Mouse (Mus musculus) liver, adult 2 months (tissue): ENCODE results near the gene Tmem123. TPM values are rescaled to one million over a fixed set of nuclear protein-coding genes. Genes with fewer than 3 reads are reported as not detected.

Experiments used
- DNase-seq: peaks from one replicate; pipeline ENCODE4 v3.0.0-alpha.2; 2011; ENCODE audit warnings: low read depth, low spot score; ENCODE audit errors: extremely low read depth
- H3K27ac ChIP-seq: fragments of 200-500 bp; replicated peaks from 2 replicates; pipeline ENCODE4 v1.5.1; 2012; ENCODE audit warnings: low read depth, mild to moderate bottlenecking, control low read depth, inconsistent platforms, low read length; ENCODE audit not compliant: insufficient read depth
- H3K27me3 ChIP-seq: fragments of 200-500 bp; 2 replicates; pipeline ENCODE4 v1.6.1; 2012; ENCODE audit warnings: mild to moderate bottlenecking, moderate library complexity, low read length, inconsistent platforms; ENCODE audit not compliant: control insufficient read depth, insufficient read depth
- H3K36me3 ChIP-seq: fragments of 200-500 bp; 2 replicates; pipeline ENCODE4 v1.6.1; 2012; ENCODE audit warnings: low read length, inconsistent platforms; ENCODE audit not compliant: control insufficient read depth, insufficient read depth
- H3K4me1 ChIP-seq: fragments of 200-500 bp; 2 replicates; pipeline ENCODE4 v1.6.1; 2011; ENCODE audit warnings: low read length; ENCODE audit not compliant: control insufficient read depth, insufficient read depth
- H3K4me3 ChIP-seq: fragments of 200-500 bp; 2 replicates; pipeline ENCODE4 v1.5.1; 2011; ENCODE audit warnings: low read depth, mild to moderate bottlenecking, control low read depth, low read length, moderate library complexity; ENCODE audit not compliant: insufficient read depth
- H3K79me2 ChIP-seq: fragments of 200-500 bp; 2 replicates; pipeline ENCODE4 v1.6.1; 2012; ENCODE audit warnings: inconsistent platforms, mild to moderate bottlenecking, low read length, moderate library complexity; ENCODE audit not compliant: control insufficient read depth, insufficient read depth
- H3K9ac ChIP-seq: fragments of 200-500 bp; 2 replicates; pipeline ENCODE4 v1.6.1; 2012; ENCODE audit warnings: low read depth, mild to moderate bottlenecking, control low read depth, inconsistent platforms, low read length
- CTCF ChIP-seq: fragments of 200-500 bp; IDR thresholded peaks from 2 replicates; pipeline ENCODE4 v1.5.1; 2011; ENCODE audit warnings: low read depth, low read length, control low read depth
- POLR2A ChIP-seq: fragments of 200-500 bp; IDR thresholded peaks from 2 replicates; pipeline ENCODE4 v1.6.1; 2011; ENCODE audit warnings: low read length, control low read depth; ENCODE audit not compliant: insufficient read depth; ENCODE audit errors: extremely low read depth
- WGBS: fragments of 180-500 bp; shearing (Covaris S2); methylation state at CpG from one replicate; pipeline ENCODE4 v1.1.7; 2018; 5-methylcytosine and 5-hydroxymethylcytosine counted together
- polyA plus RNA-seq: library from polyadenylated mRNA; depleted of rRNA; stranded (reverse); fragments of >200 nt; gene quantifications from 2 replicates; pipeline ENCODE4 v1.2.3, GENCODE M21; 2012
- total RNA-seq: library from RNA; depleted of rRNA; stranded (reverse); fragments of >200 nt; gene quantifications from 2 replicates; pipeline ENCODE4 v1.2.3, GENCODE M21; 2014

Tmem123 gene
- total and polyA plus RNA-seq, 2 experiments: 15.8 to 26.9 TPM

DNA sequence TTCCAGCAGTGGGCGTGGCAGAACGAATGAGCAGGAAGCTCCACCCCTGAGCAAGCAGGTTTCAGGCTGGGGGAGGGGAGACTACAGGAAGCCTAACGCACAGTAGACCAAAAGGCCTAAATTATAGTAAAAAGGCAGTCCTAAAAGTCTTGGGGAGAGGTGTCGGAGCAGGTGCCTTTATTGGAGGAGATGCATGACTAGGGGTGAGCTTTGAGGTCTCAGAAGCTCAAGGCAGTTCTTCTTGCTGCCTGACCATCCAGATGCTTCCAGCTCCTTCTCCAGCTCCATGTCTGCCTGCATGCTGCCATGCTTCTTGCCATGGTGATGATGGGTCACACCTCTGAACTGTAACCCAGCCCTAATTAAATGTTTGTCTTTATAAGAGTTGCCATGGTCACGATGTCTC lies 41.3 kb downstream of the Tmem123 start:
- no peaks in the 10 kb centered on the region for H3K27me3 ChIP-seq
- H3K4me3 ChIP-seq: no peak overlapping the region
- H3K4me1 ChIP-seq: no peaks in the 10 kb centered on the region
- WGBS: 67% methylated on average over 5 of the region's 5 CpGs
- no peaks in the 10 kb centered on the region for H3K79me2 ChIP-seq
- no peak overlapping the region for H3K9ac ChIP-seq
- no peak overlapping the region for H3K27ac ChIP-seq
- no peak for DNase-seq
- TF ChIP-seq POLR2A: no peak
- TF ChIP-seq CTCF: no peak
- no peaks in the 10 kb centered on the region for H3K36me3 ChIP-seq

DNA sequence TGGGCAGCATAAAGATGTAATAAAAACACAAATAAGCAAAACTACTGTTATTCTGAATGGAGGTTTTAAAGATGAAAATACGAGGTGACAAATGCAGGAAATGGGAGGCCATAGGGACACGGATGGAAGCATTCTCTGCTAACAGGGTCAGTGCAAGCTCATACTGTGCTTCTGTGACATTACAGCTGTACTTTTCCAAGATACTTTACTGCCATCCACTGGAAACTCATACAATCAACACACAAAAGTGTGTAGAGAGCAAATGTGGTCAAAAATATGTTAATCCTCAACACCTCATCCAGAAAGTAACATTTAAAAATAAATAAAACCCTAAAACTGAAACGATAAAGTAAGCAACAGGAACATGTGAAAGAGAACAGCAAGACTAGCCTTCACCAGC lies 58.9 kb downstream of the Tmem123 start:
- H3K79me2 ChIP-seq: peaks cover 8% of the 10 kb centered on the region; the same call in 1 of the 2 replicates
- DNase-seq: no peak
- 87% methylated on average over 3 of the region's 3 CpGs for WGBS
- no peaks in the 10 kb centered on the region for H3K4me1 ChIP-seq
- no peaks in the 10 kb centered on the region for H3K27me3 ChIP-seq
- no peak overlapping the region for H3K4me3 ChIP-seq
- no peak for TF ChIP-seq POLR2A
- no peak for TF ChIP-seq CTCF
- no peak overlapping the region for H3K27ac ChIP-seq
- no peak overlapping the region for H3K9ac ChIP-seq
- peaks cover 48% of the 10 kb centered on the region for H3K36me3 ChIP-seq

DNA sequence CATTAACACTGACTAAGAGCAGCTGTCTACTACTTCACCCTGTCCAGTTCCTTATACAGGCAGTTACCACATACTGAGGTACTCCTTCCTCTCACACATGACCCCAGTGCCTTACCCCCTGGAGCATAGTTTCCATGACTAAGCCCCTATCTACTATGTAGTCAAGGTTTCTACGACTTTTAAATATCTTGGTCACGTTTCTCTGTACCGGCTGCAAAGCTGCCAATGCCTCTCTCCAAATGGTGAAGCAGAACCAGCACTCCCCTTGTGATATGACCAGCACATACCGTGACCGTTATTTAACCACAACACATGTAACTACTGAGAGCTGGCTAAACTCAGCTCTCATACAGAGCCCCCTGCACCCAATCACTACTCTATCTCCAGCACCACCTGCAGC lies 61.1 kb downstream of the Tmem123 start:
- 95% methylated on average over 5 of the region's 5 CpGs for WGBS
- Histone ChIP-seq H3K79me2 (peaks cover 10% of the 10 kb centered on the region; the same call in 1 of the 2 replicates), H3K27ac (no peak overlapping the region), H3K4me3 (no peak overlapping the region), H3K36me3 (peaks cover 31% of the 10 kb centered on the region), H3K4me1 (peaks cover 7% of the 10 kb centered on the region; the same call in 1 of the 2 replicates), H3K27me3 (no peaks in the 10 kb centered on the region), H3K9ac (no peak overlapping the region)
- TF ChIP-seq POLR2A (no peak), CTCF (no peak)
- DNase-seq: no peak

DNA sequence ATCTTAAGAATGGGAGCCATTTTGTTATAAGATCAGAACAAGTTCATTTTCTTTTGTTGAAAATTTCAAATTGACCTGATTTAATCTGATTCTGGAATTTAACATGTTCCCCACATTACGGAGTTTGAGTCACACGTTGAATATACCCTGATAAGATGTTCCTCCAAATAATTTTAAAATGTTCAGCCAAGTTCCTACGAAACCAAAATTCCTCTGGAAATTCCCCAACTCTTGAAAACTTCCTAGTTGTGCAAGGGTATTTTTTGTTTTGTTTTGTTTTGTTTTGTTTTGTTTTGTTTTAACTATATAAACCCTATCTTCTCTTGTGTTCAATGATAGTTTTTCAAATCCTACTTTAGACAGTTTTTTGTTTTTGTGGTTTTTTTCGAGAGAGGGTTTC lies 64.9 kb downstream of the Tmem123 start:
- TF ChIP-seq CTCF: no peak
- Histone ChIP-seq H3K27me3 (no peaks in the 10 kb centered on the region), H3K4me3 (no peak overlapping the region), H3K4me1 (peaks cover 11% of the 10 kb centered on the region), H3K79me2 (peaks cover 10% of the 10 kb centered on the region; the same call in 1 of the 2 replicates), H3K36me3 (peaks cover 14% of the 10 kb centered on the region; the same call in 1 of the 2 replicates), H3K9ac (no peak overlapping the region), H3K27ac (no peak overlapping the region)
- WGBS: 50% methylated on average over 4 of the region's 4 CpGs
- DNase-seq: peak; percentile 28

DNA sequence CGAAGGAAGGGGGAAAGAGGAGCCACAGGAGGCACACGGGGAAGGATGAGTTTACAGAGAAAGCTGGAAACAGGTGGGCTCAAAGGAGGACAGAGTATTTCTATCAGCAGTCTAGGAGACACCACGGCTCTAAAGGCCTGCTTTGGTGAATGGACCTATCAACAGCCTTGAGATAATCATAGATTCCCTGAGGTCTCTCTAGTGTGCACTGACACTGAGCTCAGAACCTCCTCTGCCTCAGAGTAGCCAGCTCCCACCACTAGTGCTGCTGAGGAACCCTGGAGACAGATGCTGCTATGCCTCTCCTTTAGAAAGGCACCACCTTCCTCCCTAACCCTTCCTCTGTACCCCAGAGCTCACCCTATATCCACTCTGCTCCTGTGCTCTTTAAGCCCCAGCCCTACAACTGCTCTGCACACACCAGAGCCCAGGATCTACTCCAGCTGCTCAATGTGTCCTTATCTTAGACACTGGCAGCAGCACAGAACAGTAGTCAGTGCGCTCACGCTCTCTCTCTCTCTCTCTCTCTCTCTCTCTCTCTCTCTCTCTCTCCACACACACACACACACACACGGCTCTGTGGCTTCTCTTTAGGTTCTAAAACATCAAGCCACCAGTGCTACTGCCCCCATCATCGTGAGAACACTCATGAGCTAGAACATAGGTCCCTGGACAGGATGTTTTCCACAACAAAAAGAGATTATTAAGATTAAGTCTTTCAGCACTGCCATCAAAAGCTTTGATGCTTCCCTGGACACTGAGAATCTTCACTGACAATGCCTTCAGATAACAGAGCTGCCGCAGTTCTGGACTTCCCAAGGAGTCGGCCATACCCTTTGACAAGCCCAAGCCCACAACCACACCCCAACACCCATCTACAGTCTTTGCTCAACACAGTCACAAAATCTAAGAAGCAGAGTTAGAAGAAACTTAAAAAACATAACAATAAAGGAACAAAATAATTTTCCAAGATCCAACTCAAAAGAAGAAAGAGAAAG lies 66.0 kb downstream of the Tmem123 start:
- no peak for DNase-seq
- peak overlapping the region; percentile 1; the same call in 1 of the 2 replicates for H3K9ac ChIP-seq
- no peak overlapping the region for H3K4me3 ChIP-seq

GRCm38 (mm10) chr9:7833421-7833820 lies 69.6 kb downstream of the Tmem123 start:
- Histone ChIP-seq H3K9ac (no peak overlapping the region), H3K79me2 (peaks cover 3% of the 10 kb centered on the region; the same call in 1 of the 2 replicates), H3K4me1 (peaks cover 13% of the 10 kb centered on the region), H3K27me3 (no peaks in the 10 kb centered on the region), H3K36me3 (peaks cover 10% of the 10 kb centered on the region), H3K27ac (no peak overlapping the region), H3K4me3 (no peak overlapping the region)
- TF ChIP-seq CTCF (no peak), POLR2A (no peak)
- DNase-seq: no peak
- WGBS: 83% methylated on average over 6 of the region's 6 CpGs

More for the DNA sequence above, 66.0 kb downstream of the Tmem123 start:
- peak overlapping the region; percentile 20 for H3K27ac ChIP-seq
- TF ChIP-seq POLR2A: no peak
- TF ChIP-seq CTCF: no peak
- no peaks in the 10 kb centered on the region for H3K27me3 ChIP-seq
- H3K79me2 ChIP-seq: peaks cover 11% of the 10 kb centered on the region; the same call in 1 of the 2 replicates
- H3K36me3 ChIP-seq: peaks cover 20% of the 10 kb centered on the region
- H3K4me1 ChIP-seq: peaks cover 15% of the 10 kb centered on the region
- 63% methylated on average over 9 of the region's 9 CpGs for WGBS
